Mouse (Mus musculus): ENCODE data around the gene Rnls. TPM values are rescaled to one million over a fixed set of nuclear protein-coding genes. Genes with fewer than 3 reads are reported as not detected.

Gene Rnls
- polyA plus RNA-seq, 1 experiment from 2014 or later: 3.1 TPM

DNA sequence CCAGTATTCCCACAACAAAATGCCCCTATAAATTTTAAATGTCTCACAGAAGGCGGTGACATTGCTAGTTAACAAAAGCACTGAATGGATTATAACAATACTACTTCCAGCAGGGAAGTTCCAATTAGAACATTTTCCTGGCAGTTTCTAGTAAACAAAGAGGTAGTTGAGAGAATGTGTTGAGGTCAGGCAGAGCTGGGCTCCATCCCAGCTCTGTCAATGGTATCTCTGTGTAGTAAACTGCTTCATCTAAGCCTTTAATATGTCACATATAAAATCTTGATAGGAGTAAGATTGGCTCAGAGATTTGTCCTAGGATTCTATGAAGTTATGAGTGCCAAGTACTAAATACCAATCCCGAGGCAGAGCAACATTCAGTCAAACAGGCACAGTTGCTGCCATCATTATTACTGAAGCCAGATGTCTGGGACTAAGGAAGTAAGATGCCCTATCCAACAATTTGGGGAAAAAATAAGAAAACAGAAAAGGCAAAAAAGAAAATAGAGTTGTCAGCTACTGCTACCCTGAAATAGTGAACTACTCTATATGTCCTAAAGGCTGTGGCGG, 92.3 kb downstream of the Rnls start:
- TF ChIP-seq EP300 (IDR thresholded peaks at IDR 0.05; ENCODE audit: low read depth) (no peak), CTCF (IDR thresholded peaks at IDR 0.05; ENCODE audit: low read depth) (no peak)
- ATAC-seq (no peak), DNase-seq (no peak)
- WGBS (ENCODE audit: insufficient replicate concordance): 69% methylated on average over 3 of the region's 3 CpGs
- Histone ChIP-seq H3K4me1 (ENCODE audit: insufficient read depth) (no peaks in the 10 kb centered on the region), H3K4me3 (ENCODE audit: low read depth, low read length) (no peak overlapping the region), H3K9ac (replicated peaks) (no peak overlapping the region), H3K27me3 (ENCODE audit: insufficient read depth, low read length) (no peaks in the 10 kb centered on the region), H3K4me2 (ENCODE audit: low read depth, low read length) (no peak overlapping the region), H3K27ac (ENCODE audit: low read depth) (no peak overlapping the region), H3K36me3 (replicated peaks; ENCODE audit: insufficient read depth, low read length) (no peaks in the 10 kb centered on the region), H3K9me3 (ENCODE audit: low read length) (no peaks in the 10 kb centered on the region)

DNA sequence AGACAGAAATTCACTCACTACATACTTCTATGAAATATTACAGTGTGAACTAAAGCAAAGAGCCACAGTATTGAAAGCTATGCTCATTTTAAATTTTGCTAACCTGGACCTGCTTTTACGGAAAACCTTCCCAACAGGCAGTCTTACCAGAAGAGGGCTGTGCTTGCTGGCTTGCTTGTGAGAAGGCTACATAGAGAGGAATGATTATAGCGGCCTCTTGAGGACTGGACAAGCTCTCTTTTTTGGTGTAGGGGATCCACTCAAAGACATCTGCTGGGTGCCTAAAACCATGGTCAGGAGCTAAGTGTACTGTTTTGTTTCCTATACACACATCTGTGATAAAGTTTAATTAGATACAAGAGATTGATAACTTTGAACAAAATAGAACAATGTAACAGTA, 95.8 kb downstream of the Rnls start:
- no peak for ATAC-seq
- Histone ChIP-seq H3K4me3 (ENCODE audit: low read depth, low read length) (no peak overlapping the region), H3K4me2 (ENCODE audit: low read depth, low read length) (no peak overlapping the region), H3K36me3 (replicated peaks; ENCODE audit: insufficient read depth, low read length) (no peaks in the 10 kb centered on the region), H3K4me1 (ENCODE audit: insufficient read depth) (no peaks in the 10 kb centered on the region), H3K27me3 (ENCODE audit: insufficient read depth, low read length) (no peaks in the 10 kb centered on the region), H3K9ac (replicated peaks) (no peak overlapping the region), H3K27ac (ENCODE audit: low read depth) (no peak overlapping the region), H3K9me3 (ENCODE audit: low read length) (no peaks in the 10 kb centered on the region)
- no peak for DNase-seq
- WGBS (ENCODE audit: insufficient replicate concordance): 54% methylated on average over 2 of the region's 2 CpGs
- TF ChIP-seq EP300 (IDR thresholded peaks at IDR 0.05; ENCODE audit: low read depth) (no peak), CTCF (IDR thresholded peaks at IDR 0.05; ENCODE audit: low read depth) (no peak)

DNA sequence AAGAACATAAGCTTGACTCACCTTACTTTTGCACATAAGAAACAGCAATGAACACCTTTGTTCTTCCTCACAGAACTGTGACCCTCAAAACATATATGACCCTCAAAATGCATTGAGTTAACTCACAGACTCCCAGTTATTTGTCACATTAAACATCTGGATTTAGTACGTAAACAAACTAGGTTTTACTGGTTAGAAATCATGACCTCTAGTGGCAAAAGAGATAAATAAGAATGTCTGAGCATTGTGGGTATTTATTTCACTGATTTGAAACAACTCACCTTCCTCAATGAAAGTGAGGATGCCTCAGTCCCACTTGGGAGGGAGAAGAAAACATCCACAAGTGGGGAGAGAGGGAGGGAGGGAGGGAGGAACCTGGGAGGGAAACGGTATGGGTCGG, 109.1 kb downstream of the Rnls start:
- no peak overlapping the region for H3K4me3 ChIP-seq (ENCODE audit: low read depth, low read length)
- H3K27ac ChIP-seq (ENCODE audit: low read depth): no peak overlapping the region
- TF ChIP-seq EP300 (IDR thresholded peaks at IDR 0.05; ENCODE audit: low read depth): no peak
- TF ChIP-seq CTCF (IDR thresholded peaks at IDR 0.05; ENCODE audit: low read depth): peak; percentile 22
- H3K9ac ChIP-seq (replicated peaks): no peak overlapping the region
- H3K27me3 ChIP-seq (ENCODE audit: insufficient read depth, low read length): no peaks in the 10 kb centered on the region
- DNase-seq: no peak
- 49% methylated on average over 3 of the region's 3 CpGs for WGBS (ENCODE audit: insufficient replicate concordance)
- H3K4me2 ChIP-seq (ENCODE audit: low read depth, low read length): no peak overlapping the region
- ATAC-seq: no peak
- H3K36me3 ChIP-seq (replicated peaks; ENCODE audit: insufficient read depth, low read length): no peaks in the 10 kb centered on the region
- no peaks in the 10 kb centered on the region for H3K9me3 ChIP-seq (ENCODE audit: low read length)
- no peaks in the 10 kb centered on the region for H3K4me1 ChIP-seq (ENCODE audit: insufficient read depth)

DNA sequence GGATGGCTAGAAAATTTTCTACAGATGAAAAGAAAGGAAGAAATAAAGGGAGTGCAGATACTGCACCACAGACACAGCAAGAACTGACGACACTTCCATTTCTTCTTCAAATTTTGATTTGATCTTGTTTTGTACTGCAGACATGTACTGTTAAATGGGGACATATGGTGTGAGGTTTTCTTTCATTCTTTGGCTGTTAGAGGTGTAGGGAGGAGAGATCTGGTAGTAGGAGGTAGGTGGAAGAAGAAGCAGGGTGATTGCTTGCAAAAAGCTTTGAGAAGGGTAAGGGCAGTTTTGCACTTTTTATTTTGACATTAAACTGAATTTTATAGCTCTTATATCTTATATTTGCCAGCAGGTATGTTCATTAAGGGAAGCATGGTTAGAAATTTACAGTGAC, 115.7 kb downstream of the Rnls start:
- Histone ChIP-seq H3K4me1 (ENCODE audit: insufficient read depth) (no peaks in the 10 kb centered on the region), H3K27me3 (ENCODE audit: insufficient read depth, low read length) (no peaks in the 10 kb centered on the region), H3K4me3 (ENCODE audit: low read depth, low read length) (no peak overlapping the region), H3K27ac (ENCODE audit: low read depth) (no peak overlapping the region), H3K9me3 (ENCODE audit: low read length) (no peaks in the 10 kb centered on the region), H3K4me2 (ENCODE audit: low read depth, low read length) (no peak overlapping the region), H3K36me3 (replicated peaks; ENCODE audit: insufficient read depth, low read length) (no peaks in the 10 kb centered on the region), H3K9ac (replicated peaks) (no peak overlapping the region)
- no peak for DNase-seq
- no peak for ATAC-seq
- TF ChIP-seq EP300 (IDR thresholded peaks at IDR 0.05; ENCODE audit: low read depth) (no peak), CTCF (IDR thresholded peaks at IDR 0.05; ENCODE audit: low read depth) (no peak)
- 76% methylated on average over 1 of the region's 1 CpGs for WGBS (ENCODE audit: insufficient replicate concordance)

DNA sequence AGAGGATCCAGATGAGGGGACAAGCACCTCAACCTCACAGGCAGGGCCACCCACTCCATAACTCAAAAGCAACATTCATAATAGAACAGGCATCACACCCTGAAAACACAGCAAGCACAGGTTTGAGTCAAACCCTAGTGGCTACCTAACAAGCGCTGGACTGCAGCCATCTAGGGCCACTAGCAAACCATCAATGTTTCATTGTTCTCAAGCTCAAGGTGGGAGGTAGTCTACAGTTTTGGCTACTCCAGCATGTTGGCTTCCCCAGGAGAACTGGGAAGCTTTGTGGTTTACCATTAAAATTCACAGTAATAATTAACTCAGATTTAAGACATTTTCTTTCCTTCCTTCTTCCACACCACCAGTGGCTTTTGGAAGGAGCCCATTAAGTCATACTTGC, 118.4 kb downstream of the Rnls start:
- Histone ChIP-seq H3K4me3 (ENCODE audit: low read depth, low read length) (no peak overlapping the region), H3K36me3 (replicated peaks; ENCODE audit: insufficient read depth, low read length) (no peaks in the 10 kb centered on the region), H3K27ac (ENCODE audit: low read depth) (no peak overlapping the region), H3K4me2 (ENCODE audit: low read depth, low read length) (no peak overlapping the region), H3K27me3 (ENCODE audit: insufficient read depth, low read length) (no peaks in the 10 kb centered on the region), H3K9ac (replicated peaks) (no peak overlapping the region), H3K9me3 (ENCODE audit: low read length) (no peaks in the 10 kb centered on the region), H3K4me1 (ENCODE audit: insufficient read depth) (no peaks in the 10 kb centered on the region)
- WGBS (ENCODE audit: insufficient replicate concordance): 78% methylated on average over 1 of the region's 1 CpGs
- no peak for ATAC-seq
- DNase-seq: no peak
- no peak for TF ChIP-seq CTCF (IDR thresholded peaks at IDR 0.05; ENCODE audit: low read depth)

DNA sequence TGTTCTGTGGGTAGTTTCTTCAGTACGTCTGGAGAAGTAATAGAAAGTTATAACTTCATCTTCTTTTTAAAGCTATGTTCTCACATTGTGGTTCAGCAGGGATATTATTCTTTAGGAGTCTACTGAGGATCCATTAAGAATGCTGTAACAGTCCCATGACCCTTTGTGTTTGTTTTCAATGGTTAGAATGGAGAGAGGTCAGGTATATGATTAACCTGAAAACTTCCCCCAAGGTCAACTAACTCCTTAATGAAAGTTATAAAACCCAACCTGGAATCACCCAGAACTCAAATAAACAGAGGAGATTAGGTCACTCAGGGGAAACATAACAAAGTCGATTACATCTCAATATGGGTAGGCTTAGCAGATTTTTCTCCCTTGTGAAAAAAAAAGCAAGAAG, 120.5 kb downstream of the Rnls start:
- H3K9me3 ChIP-seq (ENCODE audit: low read length): no peaks in the 10 kb centered on the region
- no peak overlapping the region for H3K4me2 ChIP-seq (ENCODE audit: low read depth, low read length)
- no peak overlapping the region for H3K4me3 ChIP-seq (ENCODE audit: low read depth, low read length)
- H3K9ac ChIP-seq (replicated peaks): no peak overlapping the region
- no peaks in the 10 kb centered on the region for H3K4me1 ChIP-seq (ENCODE audit: insufficient read depth)
- H3K27me3 ChIP-seq (ENCODE audit: insufficient read depth, low read length): no peaks in the 10 kb centered on the region
- TF ChIP-seq EP300 (IDR thresholded peaks at IDR 0.05; ENCODE audit: low read depth) (no peak), CTCF (IDR thresholded peaks at IDR 0.05; ENCODE audit: low read depth) (no peak)
- WGBS (ENCODE audit: insufficient replicate concordance): 50% methylated on average over 2 of the region's 2 CpGs
- no peak overlapping the region for H3K27ac ChIP-seq (ENCODE audit: low read depth)
- ATAC-seq (0 out of 2 replicates have a peak, but pooled peaks have one; percentile 8), DNase-seq (no peak)
- H3K36me3 ChIP-seq (replicated peaks; ENCODE audit: insufficient read depth, low read length): no peaks in the 10 kb centered on the region

DNA sequence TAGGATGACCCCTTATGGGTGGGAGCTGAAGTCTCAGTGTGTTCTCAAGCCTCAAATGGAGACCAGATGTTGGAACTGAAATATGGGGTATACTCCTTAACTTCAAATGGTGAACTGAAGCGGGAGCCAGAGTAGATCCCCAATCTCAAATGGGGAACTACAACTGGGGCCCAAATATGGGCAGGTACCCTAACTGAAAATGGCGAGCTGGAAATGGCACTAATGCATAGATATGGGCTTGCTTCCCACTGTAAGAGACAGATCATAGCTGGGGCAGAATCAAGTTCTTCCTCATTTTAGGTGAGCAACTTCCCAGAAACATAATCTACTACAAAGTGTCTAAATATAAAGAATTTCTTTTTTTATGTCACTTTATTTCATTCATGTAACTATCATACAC, 121.9 kb downstream of the Rnls start:
- DNase-seq: no peak
- Histone ChIP-seq H3K4me2 (ENCODE audit: low read depth, low read length) (no peak overlapping the region), H3K9me3 (ENCODE audit: low read length) (no peaks in the 10 kb centered on the region), H3K4me3 (ENCODE audit: low read depth, low read length) (no peak overlapping the region), H3K9ac (replicated peaks) (no peak overlapping the region), H3K4me1 (ENCODE audit: insufficient read depth) (no peaks in the 10 kb centered on the region), H3K36me3 (replicated peaks; ENCODE audit: insufficient read depth, low read length) (no peaks in the 10 kb centered on the region), H3K27ac (ENCODE audit: low read depth) (no peak overlapping the region), H3K27me3 (ENCODE audit: insufficient read depth, low read length) (no peaks in the 10 kb centered on the region)
- ATAC-seq: no peak
- TF ChIP-seq EP300 (IDR thresholded peaks at IDR 0.05; ENCODE audit: low read depth) (no peak), CTCF (IDR thresholded peaks at IDR 0.05; ENCODE audit: low read depth) (no peak)
- WGBS (ENCODE audit: insufficient replicate concordance): 68% methylated on average over 2 of the region's 2 CpGs
